Mouse (Mus musculus): ENCODE data around the gene Skiv2l. TPM values are rescaled to one million over a fixed set of nuclear protein-coding genes. Genes with fewer than 3 reads are reported as not detected.

Skiv2l gene
- polyA plus RNA-seq, 1 experiment = 209 TPM

DNA sequence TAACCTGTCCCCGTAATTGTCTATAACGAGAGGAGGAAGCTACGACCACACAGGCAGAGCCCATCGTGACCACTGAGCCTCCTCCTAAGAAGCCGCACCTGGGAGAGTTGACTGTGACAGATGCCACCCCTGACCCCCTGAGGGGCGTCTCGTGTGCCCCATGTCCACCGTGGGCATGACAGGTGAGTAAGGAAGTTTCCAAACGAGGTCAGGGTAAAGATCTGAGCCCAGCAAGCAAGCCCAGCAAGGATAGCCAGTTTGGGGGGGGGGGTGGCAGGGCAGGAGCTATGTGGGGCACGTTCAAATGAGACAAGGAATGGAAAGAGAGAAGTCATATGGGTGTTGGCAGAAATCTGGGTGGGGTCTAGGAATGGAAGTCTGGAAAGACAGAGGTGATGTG, 55.0 kb downstream of the Skiv2l start:
- H3K4me1 ChIP-seq (replicated peaks; ENCODE audit: control insufficient read depth, insufficient read depth, low read length) = no peaks in the 10 kb centered on the region
- DNase-seq = no peak
- TF ChIP-seq POLR2A (IDR thresholded peaks at IDR 0.05; ENCODE audit: control insufficient read depth, extremely low read depth, insufficient read depth, low read length, poor library complexity) (no peak), CTCF (IDR thresholded peaks at IDR 0.05; ENCODE audit: borderline replicate concordance, control insufficient read depth, extremely low read depth, insufficient read depth, low read length, poor library complexity) (no peak)
- H3K36me3 ChIP-seq (ENCODE audit: control insufficient read depth, insufficient read depth, low read length) = no peaks in the 10 kb centered on the region
- 85% methylated on average over 10 of the region's 10 CpGs for WGBS
- H3K27ac ChIP-seq (ENCODE audit: control insufficient read depth, insufficient read depth, low read length) = no peak overlapping the region
- no peaks in the 10 kb centered on the region for H3K27me3 ChIP-seq (ENCODE audit: control insufficient read depth, insufficient read depth, low read length)
- H3K4me3 ChIP-seq (ENCODE audit: control insufficient read depth, insufficient read depth, low read length) = no peak overlapping the region

Other genes starting within 250 kb of the Skiv2l start
- gene Rnf5, start 246.5 kb downstream of the Skiv2l start, polyA plus RNA-seq (2012; rRNA removed) = 140 and 175 TPM in 2 replicates
- 316 and 350 TPM in 2 replicates for gene Agpat1, start 245.9 kb downstream of the Skiv2l start, polyA plus RNA-seq (2012; rRNA removed)
- gene Egfl8, start 234.2 kb downstream of the Skiv2l start, polyA plus RNA-seq (2012; rRNA removed) = 13.0 and 16.0 TPM in 2 replicates
- gene Ppt2, start 221.7 kb downstream of the Skiv2l start, polyA plus RNA-seq (2012; rRNA removed) = 116 and 120 TPM in 2 replicates
- 361 and 385 TPM in 2 replicates for gene Prrt1, start 220.7 kb downstream of the Skiv2l start, polyA plus RNA-seq (2012; rRNA removed)
- 3.4 and 5.8 TPM in 2 replicates for gene Fkbpl, start 205.4 kb downstream of the Skiv2l start, polyA plus RNA-seq (2012; rRNA removed)
- gene Atf6b, start 203.1 kb downstream of the Skiv2l start, polyA plus RNA-seq (2012; rRNA removed) = 160 and 169 TPM in 2 replicates
- 4.5 and 5.7 TPM in 2 replicates for gene Tnxb, start 179.7 kb downstream of the Skiv2l start, polyA plus RNA-seq (2012; rRNA removed)
- 11.8 and 15.2 TPM in 2 replicates for gene C4b, start 106.3 kb downstream of the Skiv2l start, polyA plus RNA-seq (2012; rRNA removed)
- gene Cyp21a1, start 45.6 kb downstream of the Skiv2l start, polyA plus RNA-seq (2012; rRNA removed) = 0.09 and 0.16 TPM in 2 replicates
- gene Stk19, start 13.3 kb downstream of the Skiv2l start, polyA plus RNA-seq (2012; rRNA removed) = 62.2 and 80.8 TPM in 2 replicates
- gene Dxo, start 13.2 kb downstream of the Skiv2l start, polyA plus RNA-seq (2012; rRNA removed) = 95.7 and 115 TPM in 2 replicates
- gene Nelfe, start 181 bp upstream of the Skiv2l start, polyA plus RNA-seq (2012; rRNA removed) = 26.1 and 33.4 TPM in 2 replicates
- 12.3 and 14.9 TPM in 2 replicates for gene Cfb, start 12.3 kb upstream of the Skiv2l start, polyA plus RNA-seq (2012; rRNA removed)
- 15.0 and 16.3 TPM in 2 replicates for gene Zbtb12, start 29.3 kb upstream of the Skiv2l start, polyA plus RNA-seq (2012; rRNA removed)
- 0.03 TPM in 1 of 2 replicates, not detected in the other for gene Gm20547, start 31.8 kb upstream of the Skiv2l start, polyA plus RNA-seq (2012; rRNA removed)
- 12.9 and 18.4 TPM in 2 replicates for gene C2, start 48.1 kb upstream of the Skiv2l start, polyA plus RNA-seq (2012; rRNA removed)
- 372 and 380 TPM in 2 replicates for gene Ehmt2, start 48.3 kb upstream of the Skiv2l start, polyA plus RNA-seq (2012; rRNA removed)
- 0.33 and 0.59 TPM in 2 replicates for gene Slc44a4, start 64.3 kb upstream of the Skiv2l start, polyA plus RNA-seq (2012; rRNA removed)
- 66.9 and 82.3 TPM in 2 replicates for gene Neu1, start 81.0 kb upstream of the Skiv2l start, polyA plus RNA-seq (2012; rRNA removed)
- gene Hspa1b, start 109.0 kb upstream of the Skiv2l start, polyA plus RNA-seq (2012; rRNA removed) = 22.7 and 26.5 TPM in 2 replicates
- not detected in 2 replicates for gene Gm20481, start 119.7 kb upstream of the Skiv2l start, polyA plus RNA-seq (2012; rRNA removed)
- 10.0 and 12.2 TPM in 2 replicates for gene Hspa1a, start 121.9 kb upstream of the Skiv2l start, polyA plus RNA-seq (2012; rRNA removed)
- gene Hspa1l, start 122.5 kb upstream of the Skiv2l start, polyA plus RNA-seq (2012; rRNA removed) = 0.06 and 0.28 TPM in 2 replicates
- 207 and 265 TPM in 2 replicates for gene Lsm2, start 131.7 kb upstream of the Skiv2l start, polyA plus RNA-seq (2012; rRNA removed)
- 404 and 545 TPM in 2 replicates for gene Vars, start 150.8 kb upstream of the Skiv2l start, polyA plus RNA-seq (2012; rRNA removed)
- gene Vwa7, start 166.4 kb upstream of the Skiv2l start, polyA plus RNA-seq (2012; rRNA removed) = 1.1 and 1.5 TPM in 2 replicates
- gene Sapcd1, start 177.8 kb upstream of the Skiv2l start, polyA plus RNA-seq (2012; rRNA removed) = 12.3 and 18.3 TPM in 2 replicates
- 15.5 and 20.0 TPM in 2 replicates for gene Msh5, start 196.5 kb upstream of the Skiv2l start, polyA plus RNA-seq (2012; rRNA removed)
- gene Clic1, start 199.8 kb upstream of the Skiv2l start, polyA plus RNA-seq (2012; rRNA removed) = 316 and 321 TPM in 2 replicates
- 54.0 and 55.3 TPM in 2 replicates for gene Ddah2, start 208.8 kb upstream of the Skiv2l start, polyA plus RNA-seq (2012; rRNA removed)
- gene Ly6g6c, start 215.2 kb upstream of the Skiv2l start, polyA plus RNA-seq (2012; rRNA removed) = 3.6 and 5.0 TPM in 2 replicates
- gene Mpig6b, start 216.0 kb upstream of the Skiv2l start, polyA plus RNA-seq (2012; rRNA removed) = 0.18 and 0.20 TPM in 2 replicates
- gene Ly6g6e, start 226.7 kb upstream of the Skiv2l start, polyA plus RNA-seq (2012; rRNA removed) = 2.3 and 3.4 TPM in 2 replicates
- 0.59 and 1.5 TPM in 2 replicates for gene Ly6g6d, start 227.9 kb upstream of the Skiv2l start, polyA plus RNA-seq (2012; rRNA removed)
- 0.66 and 1.3 TPM in 2 replicates for gene Ly6g6f, start 235.4 kb upstream of the Skiv2l start, polyA plus RNA-seq (2012; rRNA removed)
- gene Abhd16a, start 239.1 kb upstream of the Skiv2l start, polyA plus RNA-seq (2012; rRNA removed) = 191 and 202 TPM in 2 replicates